Mouse (Mus musculus) liver (tissue): ENCODE measurements around the gene Tomm20l.
"Not testable (repeated sequence)": the region's sequence is repeated elsewhere in the genome, so short reads cannot be mapped to it uniquely, and the experiment has no call there.

Source experiments
- DNase-seq: peaks from one replicate; pipeline ENCODE4 v3.0.0-alpha.2; 2020; ENCODE audit warnings: mixed read lengths

The Tomm20l gene

GRCm38 (mm10) chr12:71111331-71111730, at the start of gene Tomm20l:
TSS of gene Tomm20l (plus strand) at chr12:71111428.
- peak; percentile 20 for DNase-seq

- DNase-seq = no peak
These were observed 41.4 kb upstream of the Tomm20l start for GRCm38 (mm10) chr12:71069846-71070245.

- no peak for DNase-seq
These were observed 39.2 kb upstream of the Tomm20l start for GRCm38 (mm10) chr12:71072048-71072447.

- DNase-seq = peak; percentile 31
These were observed 38.0 kb upstream of the Tomm20l start for GRCm38 (mm10) chr12:71073113-71073730.

GRCm38 (mm10) chr12:71086331-71086730, 24.9 kb upstream of the Tomm20l start:
- DNase-seq = no peak

GRCm38 (mm10) chr12:71104275-71104674, 7.0 kb upstream of the Tomm20l start:
- not testable (repeated sequence) for DNase-seq

GRCm38 (mm10) chr12:71107216-71107771, 3.9 kb upstream of the Tomm20l start:
- DNase-seq = no peak

GRCm38 (mm10) chr12:71113074-71113473, 1.8 kb downstream of the Tomm20l start:
- DNase-seq = peak; percentile 34

- peak; percentile 55 for DNase-seq
These were observed 2.6 kb downstream of the Tomm20l start for GRCm38 (mm10) chr12:71113675-71114288.

- no peak for DNase-seq
These were observed 5.2 kb downstream of the Tomm20l start for GRCm38 (mm10) chr12:71116411-71116810.

- DNase-seq = no peak
These were observed 11.5 kb downstream of the Tomm20l start for GRCm38 (mm10) chr12:71122731-71123130.

GRCm38 (mm10) chr12:71123286-71123685, 12.1 kb downstream of the Tomm20l start:
- no peak for DNase-seq

GRCm38 (mm10) chr12:71135581-71135980, 24.4 kb downstream of the Tomm20l start:
- no peak for DNase-seq

GRCm38 (mm10) chr12:71136130-71136973, 25.1 kb downstream of the Tomm20l start, which contains the start of the genes Timm9 and 2700049A03Rik:
TSS of gene Timm9 (minus strand) at chr12:71136684.
TSS of gene 2700049A03Rik (plus strand) at chr12:71136848.
- peak; percentile 85 for DNase-seq

- peak; percentile 94 for DNase-seq
These were observed 25.8 kb downstream of the Tomm20l start for GRCm38 (mm10) chr12:71136974-71137491.

GRCm38 (mm10) chr12:71137686-71138085, 26.5 kb downstream of the Tomm20l start:
- DNase-seq = no peak

GRCm38 (mm10) chr12:71139258-71139828, 28.1 kb downstream of the Tomm20l start:
- DNase-seq = no peak

- DNase-seq = no peak
These were observed 30.0 kb downstream of the Tomm20l start for GRCm38 (mm10) chr12:71141189-71141588.

- peak; percentile 35 for DNase-seq
These were observed 36.4 kb downstream of the Tomm20l start for GRCm38 (mm10) chr12:71147641-71148040.

- no peak for DNase-seq
These were observed 37.6 kb downstream of the Tomm20l start for GRCm38 (mm10) chr12:71148801-71149200.

- DNase-seq = no peak
These were observed 38.2 kb downstream of the Tomm20l start for GRCm38 (mm10) chr12:71149456-71149855.

- peak; percentile 34 for DNase-seq
These were observed 38.9 kb downstream of the Tomm20l start for GRCm38 (mm10) chr12:71150167-71150566.

- no peak for DNase-seq
These were observed 43.8 kb downstream of the Tomm20l start for GRCm38 (mm10) chr12:71154979-71155378.
